Mouse (Mus musculus): ENCODE measurements around the gene Dalrd3. TPM values are rescaled to one million over a fixed set of nuclear protein-coding genes. Genes with fewer than 3 reads are reported as not detected.

Dalrd3 gene
- 232 and 248 TPM in 2 replicates for polyA plus RNA-seq (2016; fragmentation: Nextera tagmentation; extraction: Ambion mirVana)

- Histone ChIP-seq H3K27ac (peak within 1 kb of the TSS; percentile 35), H3K4me2 (replicated peaks) (peak within 1 kb of the TSS; percentile 73), H3K27me3 (no peaks in the 10 kb centered on the region), H3K36me3 (peaks cover 53% of the 10 kb centered on the region), H3K9ac (peak within 1 kb of the TSS; percentile 55), H3K9me3 (replicated peaks) (no peaks in the 10 kb centered on the region), H3K4me1 (peaks cover 52% of the 10 kb centered on the region), H3K4me3 (peak within 1 kb of the TSS; percentile 48)
- 6% methylated on average over 42 of the region's 42 CpGs for WGBS
- ATAC-seq (ENCODE audit: low FRiP score): peak; percentile 63
These were observed at the start of gene Dalrd3 for GRCm38 (mm10) chr9:108569381-108570206. TSS of gene Dalrd3 (plus strand) at chr9:108569886.

GRCm38 (mm10) chr9:108521604-108522003 is 48.1 kb upstream of the Dalrd3 start:
- H3K27ac ChIP-seq: no peak overlapping the region
- 94% methylated on average over 2 of the region's 2 CpGs for WGBS
- no peak overlapping the region for H3K4me3 ChIP-seq

DNA sequence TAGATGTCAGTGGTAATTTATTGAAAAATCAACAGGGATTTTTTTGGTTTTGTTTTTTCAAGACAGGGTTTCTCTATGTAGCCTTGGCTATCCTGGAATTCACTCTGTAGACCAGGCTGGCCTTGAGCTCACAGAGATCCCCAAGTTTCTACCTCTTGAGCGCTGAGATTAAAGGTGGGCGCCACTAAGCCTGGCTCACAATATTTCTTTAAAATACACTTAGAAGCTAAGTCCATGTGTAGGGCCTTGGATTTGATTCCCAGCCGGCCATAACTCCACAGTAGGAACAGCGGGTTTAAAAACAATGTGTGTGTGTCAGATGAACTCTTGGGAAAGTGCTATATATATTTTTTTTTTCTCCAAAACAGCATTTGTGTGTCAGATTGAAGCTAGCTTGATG is 46.3 kb upstream of the Dalrd3 start:
- no peak overlapping the region for H3K9ac ChIP-seq
- H3K27me3 ChIP-seq: no peaks in the 10 kb centered on the region
- peaks cover 14% of the 10 kb centered on the region for H3K4me1 ChIP-seq
- 97% methylated on average over 4 of the region's 4 CpGs for WGBS
- ATAC-seq (ENCODE audit: low FRiP score): no peak
- H3K4me3 ChIP-seq: no peak overlapping the region
- no peaks in the 10 kb centered on the region for H3K9me3 ChIP-seq (replicated peaks)
- H3K27ac ChIP-seq: no peak overlapping the region
- no peak overlapping the region for H3K4me2 ChIP-seq (replicated peaks)
- peaks cover 8% of the 10 kb centered on the region; the same call in 1 of the 2 replicates for H3K36me3 ChIP-seq

More at GRCm38 (mm10) chr9:108521604-108522003, 48.1 kb upstream of the Dalrd3 start:
- Histone ChIP-seq H3K9ac (no peak overlapping the region), H3K36me3 (peaks cover 6% of the 10 kb centered on the region; the same call in 1 of the 2 replicates), H3K4me2 (replicated peaks) (no peak overlapping the region), H3K27me3 (no peaks in the 10 kb centered on the region), H3K4me1 (peaks cover 14% of the 10 kb centered on the region), H3K9me3 (replicated peaks) (no peaks in the 10 kb centered on the region)
- no peak for ATAC-seq (ENCODE audit: low FRiP score)

GRCm38 (mm10) chr9:108525400-108525799 is 44.3 kb upstream of the Dalrd3 start:
- Histone ChIP-seq H3K4me3 (no peak overlapping the region), H3K9me3 (replicated peaks) (no peaks in the 10 kb centered on the region), H3K27me3 (no peaks in the 10 kb centered on the region), H3K27ac (no peak overlapping the region), H3K4me2 (replicated peaks) (no peak overlapping the region), H3K36me3 (peaks cover 29% of the 10 kb centered on the region), H3K4me1 (no peaks in the 10 kb centered on the region), H3K9ac (no peak overlapping the region)
- no peak for ATAC-seq (ENCODE audit: low FRiP score)
- WGBS: 88% methylated on average over 3 of the region's 3 CpGs

DNA sequence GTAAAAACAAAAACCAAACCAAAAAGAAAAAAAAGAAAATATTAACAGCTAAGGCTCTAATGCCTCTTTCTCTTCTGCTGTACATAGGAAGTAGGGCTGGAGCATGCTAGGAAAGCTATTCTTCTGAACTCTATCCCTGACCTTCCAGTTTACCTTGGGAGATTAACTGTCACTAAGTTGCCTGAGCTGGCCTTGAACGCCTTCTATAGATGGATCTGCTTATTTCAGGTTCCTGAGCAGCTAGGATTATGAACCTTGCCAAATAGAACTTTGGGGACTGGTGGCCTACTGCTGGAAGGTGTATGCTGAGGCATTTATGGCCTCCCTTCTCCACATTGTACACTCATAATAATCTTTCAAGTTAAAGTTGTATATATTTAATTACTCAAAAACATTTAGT is 38.7 kb upstream of the Dalrd3 start:
- Histone ChIP-seq H3K4me2 (replicated peaks) (no peak overlapping the region), H3K27ac (no peak overlapping the region), H3K4me3 (no peak overlapping the region), H3K4me1 (no peaks in the 10 kb centered on the region), H3K9ac (no peak overlapping the region), H3K27me3 (no peaks in the 10 kb centered on the region), H3K9me3 (replicated peaks) (no peaks in the 10 kb centered on the region), H3K36me3 (peaks cover 73% of the 10 kb centered on the region)
- 83% methylated on average over 1 of the region's 1 CpGs for WGBS
- ATAC-seq (ENCODE audit: low FRiP score): no peak

- H3K36me3 ChIP-seq: peaks cover 79% of the 10 kb centered on the region
- 95% methylated on average over 1 of the region's 1 CpGs for WGBS
- ATAC-seq (ENCODE audit: low FRiP score): no peak
These were observed 38.2 kb upstream of the Dalrd3 start for GRCm38 (mm10) chr9:108531496-108531895.

GRCm38 (mm10) chr9:108540846-108541245 is 28.8 kb upstream of the Dalrd3 start:
- no peak for ATAC-seq (ENCODE audit: low FRiP score)
- peaks cover 84% of the 10 kb centered on the region for H3K36me3 ChIP-seq
- no peak overlapping the region for H3K27ac ChIP-seq
- no peaks in the 10 kb centered on the region for H3K27me3 ChIP-seq
- H3K4me3 ChIP-seq: no peak overlapping the region
- H3K9me3 ChIP-seq (replicated peaks): no peaks in the 10 kb centered on the region
- H3K4me2 ChIP-seq (replicated peaks): no peak overlapping the region
- no peak overlapping the region for H3K9ac ChIP-seq
- no peaks in the 10 kb centered on the region for H3K4me1 ChIP-seq

More at GRCm38 (mm10) chr9:108531496-108531895, 38.2 kb upstream of the Dalrd3 start:
- no peaks in the 10 kb centered on the region for H3K27me3 ChIP-seq
- H3K4me1 ChIP-seq: no peaks in the 10 kb centered on the region
- H3K4me2 ChIP-seq (replicated peaks): no peak overlapping the region
- H3K9me3 ChIP-seq (replicated peaks): no peaks in the 10 kb centered on the region
- no peak overlapping the region for H3K4me3 ChIP-seq
- no peak overlapping the region for H3K9ac ChIP-seq
- no peak overlapping the region for H3K27ac ChIP-seq

GRCm38 (mm10) chr9:108545986-108546385 is 23.7 kb upstream of the Dalrd3 start:
- H3K4me1 ChIP-seq: no peaks in the 10 kb centered on the region
- no peak overlapping the region for H3K9ac ChIP-seq
- no peaks in the 10 kb centered on the region for H3K9me3 ChIP-seq (replicated peaks)
- no peak overlapping the region for H3K27ac ChIP-seq
- WGBS: 95% methylated on average over 3 of the region's 3 CpGs
- ATAC-seq (ENCODE audit: low FRiP score): no peak
- no peak overlapping the region for H3K4me3 ChIP-seq
- H3K36me3 ChIP-seq: peaks cover 83% of the 10 kb centered on the region
- H3K27me3 ChIP-seq: no peaks in the 10 kb centered on the region
- H3K4me2 ChIP-seq (replicated peaks): no peak overlapping the region

DNA sequence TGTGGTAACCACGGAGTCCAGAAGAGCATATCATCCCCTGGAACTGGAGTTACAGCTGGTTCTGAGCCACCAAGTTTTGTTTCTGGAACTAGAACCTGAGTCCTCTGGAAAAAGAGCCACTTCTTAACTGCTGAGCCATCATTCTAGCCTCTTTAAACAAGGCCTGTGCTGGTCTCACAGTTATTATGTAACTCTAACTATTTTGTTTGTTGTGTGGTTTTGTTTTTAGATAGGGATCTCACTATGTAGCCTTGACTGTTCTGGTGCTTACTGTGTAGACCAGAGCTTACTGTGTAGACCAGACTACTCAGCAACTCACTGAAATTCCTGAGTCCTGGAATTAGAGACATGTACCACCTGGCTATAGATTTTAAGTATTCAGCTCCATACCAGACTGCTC is 22.8 kb upstream of the Dalrd3 start:
- no peaks in the 10 kb centered on the region for H3K9me3 ChIP-seq (replicated peaks)
- no peak overlapping the region for H3K9ac ChIP-seq
- no peak overlapping the region for H3K27ac ChIP-seq
- no peak for ATAC-seq (ENCODE audit: low FRiP score)
- no peaks in the 10 kb centered on the region for H3K4me1 ChIP-seq
- no peak overlapping the region for H3K4me2 ChIP-seq (replicated peaks)
- peaks cover 83% of the 10 kb centered on the region for H3K36me3 ChIP-seq
- no peak overlapping the region for H3K4me3 ChIP-seq
- 82% methylated on average over 1 of the region's 1 CpGs for WGBS
- no peaks in the 10 kb centered on the region for H3K27me3 ChIP-seq

- Histone ChIP-seq H3K4me1 (peaks cover 15% of the 10 kb centered on the region), H3K9me3 (replicated peaks) (no peaks in the 10 kb centered on the region), H3K9ac (no peak overlapping the region), H3K4me3 (no peak overlapping the region), H3K4me2 (replicated peaks) (no peak overlapping the region), H3K27ac (no peak overlapping the region), H3K36me3 (peaks cover 77% of the 10 kb centered on the region), H3K27me3 (no peaks in the 10 kb centered on the region)
- ATAC-seq (ENCODE audit: low FRiP score): no peak
- 92% methylated on average over 4 of the region's 4 CpGs for WGBS
These were observed 10.5 kb upstream of the Dalrd3 start for GRCm38 (mm10) chr9:108559169-108559568.

GRCm38 (mm10) chr9:108560227-108560841 is 9.4 kb upstream of the Dalrd3 start, which contains the start of gene Impdh2:
TSS of gene Impdh2 (plus strand) at chr9:108560286.
- Histone ChIP-seq H3K9me3 (replicated peaks) (no peaks in the 10 kb centered on the region), H3K4me3 (peak within 1 kb of the TSS; percentile 47), H3K27me3 (no peaks in the 10 kb centered on the region), H3K9ac (peak within 1 kb of the TSS; percentile 65), H3K4me1 (peaks cover 15% of the 10 kb centered on the region), H3K27ac (peak within 1 kb of the TSS; percentile 24; the same call in 1 of the 2 replicates), H3K4me2 (replicated peaks) (peak within 1 kb of the TSS; percentile 70), H3K36me3 (peaks cover 82% of the 10 kb centered on the region)
- WGBS: under 1% methylated on average over 53 of the region's 53 CpGs
- ATAC-seq (ENCODE audit: low FRiP score): peak; percentile 98

DNA sequence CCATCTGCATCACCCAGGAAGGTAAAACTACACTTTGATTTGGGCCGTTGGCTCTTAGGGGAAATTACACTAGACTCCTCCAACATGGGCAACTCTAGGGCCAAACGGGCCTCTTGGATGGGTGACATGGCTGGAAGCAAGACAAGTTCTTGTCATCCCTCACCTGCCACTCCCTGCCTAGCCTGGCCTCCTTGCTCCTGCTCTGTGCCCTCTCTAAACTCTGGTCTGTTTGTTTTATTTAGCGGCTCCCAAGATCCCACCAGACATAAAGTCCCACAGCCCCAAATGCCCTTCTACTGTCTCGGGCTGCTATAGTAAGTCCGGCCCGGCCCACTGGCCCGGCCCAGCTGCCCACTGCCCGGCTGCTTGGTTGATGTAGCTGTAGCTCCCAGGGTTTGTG is 6.0 kb upstream of the Dalrd3 start:
- Histone ChIP-seq H3K4me1 (peaks cover 36% of the 10 kb centered on the region), H3K9me3 (replicated peaks) (no peaks in the 10 kb centered on the region), H3K4me3 (no peak overlapping the region), H3K4me2 (replicated peaks) (no peak overlapping the region), H3K9ac (no peak overlapping the region), H3K27ac (no peak overlapping the region), H3K27me3 (no peaks in the 10 kb centered on the region), H3K36me3 (peaks cover 56% of the 10 kb centered on the region)
- WGBS: 94% methylated on average over 8 of the region's 8 CpGs
- no peak for ATAC-seq (ENCODE audit: low FRiP score)

All from hindbrain, embryonic 12.5 days (tissue).